Mouse (Mus musculus) lung, embryonic 16.5 days (tissue): ENCODE data around the gene Nav2. TPM values are rescaled to one million over a fixed set of nuclear protein-coding genes. Genes with fewer than 3 reads are reported as not detected.

ENCODE experiments used
- ATAC-seq: fragments of 200-750 bp; cut with Nextera tagmentation; 2 replicates; pipeline ENCODE4 v1.8.0; 2017; ENCODE audit warnings: low read depth, mild to moderate bottlenecking, moderate library complexity
- H3K27ac ChIP-seq: fragments of 300-500 bp; sonication (generic); 2 replicates; pipeline ENCODE4 v1.5.1; 2014; ENCODE audit warnings: mild to moderate bottlenecking, control low read depth, low read length
- H3K27me3 ChIP-seq: fragments of 300-500 bp; sonication (generic); 2 replicates; pipeline ENCODE4 v1.6.1; 2014; ENCODE audit warnings: low read depth, low read length, mixed read lengths; ENCODE audit not compliant: control insufficient read depth, insufficient read depth
- H3K36me3 ChIP-seq: fragments of 300-500 bp; sonication (generic); 2 replicates; pipeline ENCODE4 v1.6.1; 2014; ENCODE audit warnings: low read length; ENCODE audit not compliant: control insufficient read depth, insufficient read depth
- H3K4me1 ChIP-seq: fragments of 300-500 bp; sonication (generic); replicated peaks from 2 replicates; pipeline ENCODE4 v1.6.1; 2014; ENCODE audit warnings: low read length, mixed read lengths; ENCODE audit not compliant: control insufficient read depth, insufficient read depth
- H3K4me2 ChIP-seq: fragments of 300-500 bp; sonication (generic); 2 replicates; pipeline ENCODE4 v1.6.1; 2014; ENCODE audit warnings: low read depth, low read length, control low read depth
- H3K4me3 ChIP-seq: fragments of 300-500 bp; sonication (generic); 2 replicates; pipeline ENCODE4 v1.5.1; 2014; ENCODE audit warnings: mild to moderate bottlenecking, low read length, control low read depth
- H3K9ac ChIP-seq: fragments of 300-500 bp; sonication (generic); 2 replicates; pipeline ENCODE4 v1.6.1; 2014; ENCODE audit warnings: low read length, control low read depth
- H3K9me3 ChIP-seq: fragments of 300-500 bp; sonication (generic); 2 replicates; pipeline ENCODE4 v1.6.1; 2016; ENCODE audit warnings: low read length; ENCODE audit not compliant: control insufficient read depth
- WGBS: fragments of 180-500 bp; shearing (Covaris S2); extraction: QIAGEN DNeasy Blood & Tissue Kit; methylation state at CpG from one replicate; pipeline ENCODE4 v1.1.7; 2014; 5-methylcytosine and 5-hydroxymethylcytosine counted together
- polyA plus RNA-seq: library from polyadenylated mRNA; unstranded; fragments of >200 nt; fragmentation: Nextera tagmentation; extraction: Ambion mirVana; gene quantifications from 2 replicates; pipeline ENCODE4 v1.2.1, GENCODE M21; 2015

Gene Nav2
- 27.3 and 33.8 TPM in 2 replicates for polyA plus RNA-seq

DNA sequence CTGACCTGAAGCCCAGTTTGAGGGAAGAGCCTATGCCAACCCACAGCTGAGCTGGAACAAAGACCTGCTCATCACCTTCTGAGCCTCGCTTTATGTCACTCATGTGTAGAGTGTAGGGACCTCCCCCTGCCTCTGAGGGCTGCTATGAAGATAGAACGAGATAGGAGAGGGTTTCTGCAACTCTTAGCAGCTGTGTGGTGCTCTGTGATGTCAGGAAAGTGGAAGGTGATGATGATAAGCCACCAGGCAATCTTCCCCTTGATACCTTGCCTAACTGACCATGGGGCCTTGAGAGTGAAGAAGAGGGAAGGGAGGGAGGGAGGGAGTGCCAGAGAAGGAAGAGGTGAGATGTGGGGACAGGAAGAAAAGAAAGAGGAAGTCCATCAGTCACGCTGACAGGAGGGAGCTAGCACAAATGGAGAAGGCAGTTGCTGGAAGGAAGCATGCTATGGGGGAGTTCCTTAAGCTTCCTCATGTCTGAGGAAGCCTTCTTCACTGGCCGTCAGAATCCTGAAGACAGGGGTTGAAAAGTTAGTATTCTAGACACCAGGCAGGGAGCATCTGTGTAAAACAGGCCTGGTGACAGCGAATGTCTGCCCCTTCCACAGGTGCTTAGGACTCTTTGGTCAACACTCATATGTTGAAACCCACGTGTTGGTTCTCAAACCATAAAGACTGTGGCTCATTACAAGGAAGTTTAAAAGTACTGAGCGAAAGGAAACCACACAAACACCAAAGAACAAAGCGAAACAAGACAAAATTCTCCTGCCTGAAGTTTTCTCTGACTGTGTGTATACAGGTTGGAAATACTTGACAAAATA, at the start of gene Nav2:
Nav2 (plus strand) TSS at position 196 of the 821 bp plus-strand sequence.
- ATAC-seq = peak; percentile 41; the same call in 1 of the 2 replicates
- H3K36me3 ChIP-seq = no peaks in the 10 kb centered on the region
- peaks cover 7% of the 10 kb centered on the region; the same call in 1 of the 2 replicates for H3K4me1 ChIP-seq
- H3K27me3 ChIP-seq = no peaks in the 10 kb centered on the region
- H3K27ac ChIP-seq = peak within 1 kb of the TSS; percentile 34; the same call in 1 of the 2 replicates
- H3K4me3 ChIP-seq = no peak within 1 kb of the TSS
- H3K4me2 ChIP-seq = peak within 1 kb of the TSS; percentile 19; the same call in 1 of the 2 replicates
- no peak within 1 kb of the TSS for H3K9ac ChIP-seq
- WGBS = 45% methylated on average over 8 of the region's 8 CpGs
- H3K9me3 ChIP-seq = no peaks in the 10 kb centered on the region

DNA sequence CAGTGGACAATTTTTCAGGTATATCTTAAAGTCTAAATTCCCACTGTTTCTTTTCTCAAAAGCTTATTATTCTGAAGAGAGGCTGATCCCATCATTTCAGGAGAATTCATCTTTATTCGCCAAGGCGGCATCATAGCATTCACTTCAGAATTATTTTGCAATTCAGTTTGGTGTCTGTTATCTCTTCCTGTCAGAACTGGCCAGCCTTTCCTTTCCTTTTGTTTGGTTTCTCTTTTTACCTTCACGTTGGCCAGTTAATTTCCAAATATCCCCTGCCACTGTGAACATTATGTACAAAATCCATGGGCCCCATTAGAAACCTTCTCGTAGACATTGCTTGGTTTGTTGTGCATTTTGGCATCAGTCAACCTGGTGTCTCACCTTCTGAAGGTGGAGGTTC, 49.2 kb upstream of the Nav2 start:
- Histone ChIP-seq H3K27me3 (no peaks in the 10 kb centered on the region), H3K27ac (no peak overlapping the region), H3K4me2 (no peak overlapping the region), H3K4me1 (no peaks in the 10 kb centered on the region), H3K4me3 (no peak overlapping the region), H3K9ac (no peak overlapping the region), H3K9me3 (no peaks in the 10 kb centered on the region), H3K36me3 (no peaks in the 10 kb centered on the region)
- WGBS = 69% methylated on average over 4 of the region's 4 CpGs
- ATAC-seq = no peak

DNA sequence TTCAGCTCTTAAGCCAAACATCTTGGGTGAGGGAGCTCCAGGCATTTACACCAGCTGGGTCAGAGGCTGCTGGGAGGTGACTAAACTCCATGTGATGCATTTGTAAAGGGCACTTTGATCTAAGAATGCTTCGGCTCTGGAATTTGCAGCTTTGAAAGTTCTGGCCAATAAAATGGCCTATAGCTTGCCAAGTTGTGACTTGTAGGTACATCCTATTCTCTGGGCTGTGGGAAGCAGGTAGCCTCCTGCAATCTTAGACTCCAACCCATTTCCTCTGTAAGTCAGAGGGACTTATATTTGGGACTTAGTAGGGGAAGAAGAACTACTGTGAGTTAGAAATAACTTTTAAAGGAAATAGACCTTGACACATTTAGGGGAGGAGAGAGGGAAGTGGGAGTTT, 47.6 kb upstream of the Nav2 start:
- 57% methylated on average over 1 of the region's 1 CpGs for WGBS
- Histone ChIP-seq H3K9ac (no peak overlapping the region), H3K27me3 (no peaks in the 10 kb centered on the region), H3K9me3 (no peaks in the 10 kb centered on the region), H3K36me3 (peaks cover 4% of the 10 kb centered on the region), H3K4me1 (no peaks in the 10 kb centered on the region), H3K4me2 (no peak overlapping the region), H3K27ac (no peak overlapping the region), H3K4me3 (no peak overlapping the region)
- ATAC-seq = no peak

DNA sequence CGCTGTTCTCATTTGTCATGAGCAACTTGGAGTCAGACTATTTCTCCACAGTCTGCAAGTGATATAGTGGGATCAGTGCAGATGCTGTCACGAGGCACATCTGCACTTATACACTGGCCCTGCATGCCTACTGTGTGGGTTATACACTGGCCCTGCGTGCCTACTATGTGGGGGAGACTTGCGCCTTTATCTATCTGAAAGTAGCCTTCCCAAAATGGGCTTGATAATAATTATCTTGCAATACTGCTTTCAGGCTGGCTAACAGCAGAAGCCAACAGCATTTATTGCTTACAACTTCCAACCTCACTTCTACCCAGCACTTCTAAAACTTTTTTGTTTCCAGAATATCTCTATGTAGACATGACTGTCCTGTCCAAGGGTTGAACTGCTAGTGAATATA, 46.7 kb upstream of the Nav2 start:
- peaks cover 11% of the 10 kb centered on the region for H3K36me3 ChIP-seq
- H3K4me2 ChIP-seq = no peak overlapping the region
- no peak overlapping the region for H3K27ac ChIP-seq
- no peaks in the 10 kb centered on the region for H3K9me3 ChIP-seq
- no peak for ATAC-seq
- H3K4me1 ChIP-seq = no peaks in the 10 kb centered on the region
- no peak overlapping the region for H3K4me3 ChIP-seq
- no peaks in the 10 kb centered on the region for H3K27me3 ChIP-seq
- 83% methylated on average over 4 of the region's 4 CpGs for WGBS
- no peak overlapping the region for H3K9ac ChIP-seq

DNA sequence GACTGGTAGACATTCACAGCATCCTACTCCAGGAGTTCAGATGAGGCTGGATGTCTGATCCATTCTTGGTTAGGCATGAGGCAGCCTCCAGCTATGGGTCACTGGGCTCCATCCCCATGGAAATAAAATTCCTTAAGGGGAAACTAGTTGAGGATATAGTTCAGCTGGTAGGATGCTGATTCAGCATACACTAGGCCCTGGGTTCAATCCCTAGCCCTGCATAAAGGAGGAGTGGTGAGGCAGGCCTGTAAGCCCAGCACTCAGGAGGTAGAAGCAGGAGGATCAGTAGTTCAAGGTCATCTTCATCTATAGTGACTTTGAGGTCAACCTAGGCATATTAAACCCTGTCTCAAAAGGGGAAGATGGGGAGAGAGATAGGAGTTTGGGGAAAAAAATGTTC, 44.3 kb upstream of the Nav2 start:
- H3K27me3 ChIP-seq = no peaks in the 10 kb centered on the region
- no peak for ATAC-seq
- no peak overlapping the region for H3K4me2 ChIP-seq
- H3K9me3 ChIP-seq = no peaks in the 10 kb centered on the region
- H3K27ac ChIP-seq = no peak overlapping the region
- no peak overlapping the region for H3K4me3 ChIP-seq
- H3K4me1 ChIP-seq = no peaks in the 10 kb centered on the region
- peaks cover 34% of the 10 kb centered on the region for H3K36me3 ChIP-seq
- no peak overlapping the region for H3K9ac ChIP-seq

DNA sequence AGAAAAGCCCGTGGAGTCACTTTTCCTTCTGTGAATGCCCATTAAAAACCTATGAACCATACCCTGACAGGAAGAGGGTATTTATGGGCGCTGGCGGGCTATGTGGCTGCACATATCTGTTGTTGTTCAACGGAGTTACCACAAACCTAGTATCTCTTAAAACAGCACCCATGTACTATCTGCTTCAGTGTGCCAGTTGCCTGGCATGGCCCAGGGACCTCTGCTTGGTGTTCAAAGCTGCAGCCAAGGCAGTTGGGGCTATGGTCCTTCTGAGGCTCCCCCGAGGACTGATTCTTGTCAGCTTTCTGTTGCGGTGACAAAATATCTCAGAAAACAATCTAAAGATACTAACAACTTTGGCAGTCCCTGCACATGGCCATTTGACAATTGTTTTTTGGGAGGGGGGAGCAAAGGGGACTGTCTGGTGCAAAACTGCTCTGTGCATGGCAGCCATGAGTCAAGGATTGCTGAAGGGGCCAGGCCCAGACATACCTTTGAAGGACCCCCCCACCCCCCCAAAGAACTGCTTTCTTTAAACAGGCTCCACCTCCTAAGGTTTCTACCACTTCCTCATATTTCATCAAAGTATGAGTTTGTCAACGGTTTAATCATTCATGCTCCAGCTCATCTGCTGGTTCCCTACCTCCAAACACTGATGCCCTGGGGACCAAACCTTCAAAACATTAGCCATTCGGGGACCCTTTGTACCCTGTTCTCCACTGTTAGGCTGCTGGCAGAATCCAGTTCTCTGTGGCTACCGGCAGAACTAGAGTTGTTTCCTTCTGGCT, 43.7 kb upstream of the Nav2 start:
- H3K36me3 ChIP-seq = peaks cover 41% of the 10 kb centered on the region
- no peaks in the 10 kb centered on the region for H3K27me3 ChIP-seq
- no peak overlapping the region for H3K4me3 ChIP-seq
- no peak for ATAC-seq
- no peak overlapping the region for H3K27ac ChIP-seq
- no peaks in the 10 kb centered on the region for H3K9me3 ChIP-seq
- H3K4me1 ChIP-seq = no peaks in the 10 kb centered on the region
- no peak overlapping the region for H3K9ac ChIP-seq
- no peak overlapping the region for H3K4me2 ChIP-seq
- 84% methylated on average over 9 of the region's 9 CpGs for WGBS

DNA sequence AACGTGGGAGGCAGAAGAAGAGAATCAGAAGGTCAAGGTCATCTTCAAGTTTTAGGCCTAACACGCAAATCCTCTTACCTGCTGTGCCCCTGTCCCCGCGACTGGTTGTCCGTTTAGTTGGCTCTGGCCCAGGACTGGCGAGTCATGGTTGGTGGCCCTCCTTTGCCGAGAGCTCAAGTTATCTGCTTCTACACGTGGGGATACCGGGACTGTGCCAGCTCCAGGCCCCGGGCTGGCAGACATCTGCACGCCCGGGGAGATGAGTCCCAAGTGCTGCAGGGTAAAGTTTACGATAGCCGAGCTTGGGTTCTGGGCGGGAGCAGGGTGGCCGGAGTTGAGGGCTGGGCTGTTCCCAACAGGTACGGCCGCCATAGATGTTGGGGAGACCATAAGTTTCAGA, 40.9 kb upstream of the Nav2 start:
- Histone ChIP-seq H3K9ac (no peak overlapping the region), H3K4me2 (no peak overlapping the region), H3K27me3 (no peaks in the 10 kb centered on the region), H3K27ac (no peak overlapping the region), H3K36me3 (peaks cover 68% of the 10 kb centered on the region), H3K4me3 (no peak overlapping the region), H3K4me1 (no peaks in the 10 kb centered on the region), H3K9me3 (no peaks in the 10 kb centered on the region)
- no peak for ATAC-seq
- 88% methylated on average over 18 of the region's 18 CpGs for WGBS

DNA sequence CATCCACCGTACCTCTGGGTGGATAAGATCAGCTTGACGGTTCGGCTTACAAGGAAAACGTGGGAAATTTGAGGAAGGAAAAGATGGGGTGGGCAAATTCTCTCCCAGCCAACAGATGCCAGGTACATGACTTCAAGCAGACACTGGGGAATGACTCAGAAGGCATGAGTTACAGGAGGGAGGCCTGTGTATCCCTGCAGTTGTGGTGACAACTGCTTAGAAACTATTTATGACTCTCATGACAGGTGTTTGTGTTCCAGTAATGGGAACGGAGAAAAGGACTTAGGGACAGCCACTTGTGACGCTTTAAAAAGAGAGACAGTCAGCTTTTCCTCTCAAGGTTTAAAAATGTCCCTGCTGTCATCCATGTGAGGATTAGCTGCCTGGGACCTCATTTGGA, 38.4 kb upstream of the Nav2 start:
- no peaks in the 10 kb centered on the region for H3K9me3 ChIP-seq
- peaks cover 85% of the 10 kb centered on the region for H3K36me3 ChIP-seq
- ATAC-seq = no peak
- 89% methylated on average over 6 of the region's 6 CpGs for WGBS
- no peak overlapping the region for H3K9ac ChIP-seq
- H3K4me3 ChIP-seq = no peak overlapping the region
- no peaks in the 10 kb centered on the region for H3K4me1 ChIP-seq
- H3K27me3 ChIP-seq = no peaks in the 10 kb centered on the region
- H3K27ac ChIP-seq = no peak overlapping the region
- H3K4me2 ChIP-seq = no peak overlapping the region

DNA sequence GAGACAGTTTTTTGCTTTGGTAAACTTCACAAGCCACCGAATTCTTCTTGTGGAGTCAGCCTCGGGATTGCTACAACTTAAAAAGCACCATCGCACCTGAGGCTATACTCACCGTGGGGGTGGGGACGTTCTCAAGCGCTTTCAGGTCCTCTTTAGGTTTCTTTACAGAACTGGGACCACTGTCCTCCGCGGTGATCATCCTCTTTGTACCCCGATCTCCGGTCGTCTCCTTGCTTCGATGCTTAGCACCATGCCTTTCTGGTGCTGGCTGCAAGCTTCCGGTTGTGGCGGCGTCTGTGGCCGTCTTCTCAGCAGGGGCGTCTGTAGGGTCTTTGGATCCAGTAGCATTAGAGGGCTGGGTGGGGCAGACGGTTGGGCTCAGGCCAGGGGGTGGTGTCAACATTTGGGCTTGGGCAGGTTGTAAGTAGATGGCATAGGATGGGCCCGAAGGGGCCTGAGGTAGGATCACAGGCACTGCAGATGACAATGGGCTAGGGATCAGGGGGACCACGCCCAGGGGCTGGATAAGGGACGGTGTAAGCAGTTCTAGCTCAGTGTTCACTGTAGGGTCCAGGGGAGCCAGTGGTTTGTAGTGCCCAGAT, 37.8 kb upstream of the Nav2 start:
- H3K27ac ChIP-seq = no peak overlapping the region
- H3K4me1 ChIP-seq = no peaks in the 10 kb centered on the region
- no peak overlapping the region for H3K9ac ChIP-seq
- H3K4me2 ChIP-seq = no peak overlapping the region
- WGBS = 92% methylated on average over 21 of the region's 21 CpGs
- H3K9me3 ChIP-seq = no peaks in the 10 kb centered on the region
- no peak for ATAC-seq
- H3K27me3 ChIP-seq = no peaks in the 10 kb centered on the region
- no peak overlapping the region for H3K4me3 ChIP-seq
- peaks cover 88% of the 10 kb centered on the region for H3K36me3 ChIP-seq
